Mouse (Mus musculus) activated CD4-positive, CD25-positive, alpha-beta regulatory T cell (primary cell): ENCODE data around the gene Stfa2. TPM values are rescaled to one million over a fixed set of nuclear protein-coding genes. Genes with fewer than 3 reads are reported as not detected.

ENCODE experiments used
- polyA plus RNA-seq, 2 experiments: library from polyadenylated mRNA; unstranded; fragments of 100-300 nt; shearing (Covaris generic); gene quantifications; one replicate each; pipeline ENCODE4 v1.2.1; 2017

Stfa2 gene
- not detected for polyA plus RNA-seq

GRCm38 (mm10) chr16:36408357-36408756 lies at the start of gene Stfa2:
Stfa2 (minus strand) TSS chr16:36408457.

GRCm38 (mm10) chr16:36455342-36455802 lies 47.1 kb upstream of the Stfa2 start, which contains the start of gene Stfa3:
Stfa3 (minus strand) TSS chr16:36455392.

DNA sequence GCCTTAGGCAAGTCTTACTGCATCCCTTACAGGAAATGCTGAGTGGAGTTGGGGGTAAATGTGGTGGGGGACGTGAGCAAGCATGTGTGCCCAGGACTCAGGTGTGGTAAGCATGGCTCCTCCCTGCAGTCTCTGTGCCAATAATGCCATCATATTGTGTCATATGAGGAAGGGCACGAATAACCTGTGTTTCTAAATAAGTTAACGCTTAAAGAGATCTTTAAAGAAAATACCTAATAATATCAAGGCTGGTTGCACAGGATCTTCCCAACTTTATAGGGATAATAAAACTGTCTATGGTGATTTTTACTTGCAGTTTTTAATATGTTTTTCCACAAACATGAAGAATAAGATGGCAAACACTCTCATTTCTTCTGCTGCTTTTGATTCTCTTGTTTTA lies 40.6 kb downstream of the Stfa2 start, which contains the start of gene BC100530:
Gene BC100530 (minus strand): TSS at position 101 of the 400 bp plus-strand sequence.

Other genes with a start within 250 kb of the Stfa2 start
- not detected for gene Gm5483, start 224.2 kb downstream of the Stfa2 start, polyA plus RNA-seq
- not detected for gene Gm5416, start 198.1 kb downstream of the Stfa2 start, polyA plus RNA-seq
- gene 2010005H15Rik, start 187.0 kb downstream of the Stfa2 start, polyA plus RNA-seq = not detected
- not detected for gene Stfa1, start 131.5 kb downstream of the Stfa2 start, polyA plus RNA-seq
- gene BC117090, start 74.1 kb downstream of the Stfa2 start, polyA plus RNA-seq = not detected
- gene BC100530, start 40.7 kb downstream of the Stfa2 start, polyA plus RNA-seq = not detected
- not detected for gene Stfa3, start 46.9 kb upstream of the Stfa2 start, polyA plus RNA-seq
- under 1 TPM in 1 of 2 experiments, not detected in 1; 0.36 TPM for gene Casr, start 153.7 kb upstream of the Stfa2 start, polyA plus RNA-seq